Mouse (Mus musculus) cerebellum, adult (tissue): Measurements from ENCODE around the gene Esrp2.

Source experiments
- ATAC-seq: cut with Nextera tagmentation; 2 replicates; pipeline ENCODE4 v1.9.2; 2017; ENCODE audit warnings: mild to moderate bottlenecking, moderate library complexity, mixed read lengths; ENCODE audit not compliant: insufficient number of reproducible peaks, low FRiP score, low TSS enrichment

Gene Esrp2

GRCm38 (mm10) chr8:106136156-106137130, at the start of gene Esrp2:
Gene Esrp2, minus strand, starts transcription at chr8:106136974.
- no peak for ATAC-seq

GRCm38 (mm10) chr8:106186394-106186793, 49.6 kb upstream of the Esrp2 start:
- no peak for ATAC-seq

GRCm38 (mm10) chr8:106185628-106186270, 49.0 kb upstream of the Esrp2 start:
- no peak for ATAC-seq

GRCm38 (mm10) chr8:106178428-106178827, 41.7 kb upstream of the Esrp2 start:
- ATAC-seq, result no peak

GRCm38 (mm10) chr8:106177594-106177993, 40.8 kb upstream of the Esrp2 start:
- ATAC-seq, result no peak

GRCm38 (mm10) chr8:106176891-106177290, 40.1 kb upstream of the Esrp2 start:
- no peak for ATAC-seq

GRCm38 (mm10) chr8:106173566-106173965, 36.8 kb upstream of the Esrp2 start:
- ATAC-seq, result no peak

GRCm38 (mm10) chr8:106169934-106170480, 33.2 kb upstream of the Esrp2 start:
- no peak for ATAC-seq

- ATAC-seq, result peak; percentile 56
Measured at GRCm38 (mm10) chr8:106169017-106169933, 32.5 kb upstream of the Esrp2 start.

GRCm38 (mm10) chr8:106168356-106169016, 31.7 kb upstream of the Esrp2 start, which contains the start of gene Slc7a6:
Gene Slc7a6, plus strand, starts transcription at chr8:106168857.
- ATAC-seq, result peak; percentile 90

- ATAC-seq, result no peak
Measured at GRCm38 (mm10) chr8:106165460-106165859, 28.7 kb upstream of the Esrp2 start.

- no peak for ATAC-seq
Measured at GRCm38 (mm10) chr8:106163251-106163650, 26.5 kb upstream of the Esrp2 start.

GRCm38 (mm10) chr8:106159876-106160275, 23.1 kb upstream of the Esrp2 start:
- no peak for ATAC-seq

- no peak for ATAC-seq
Measured at GRCm38 (mm10) chr8:106158381-106158780, 21.6 kb upstream of the Esrp2 start.

- ATAC-seq, result no peak
Measured at GRCm38 (mm10) chr8:106157419-106157818, 20.6 kb upstream of the Esrp2 start.

GRCm38 (mm10) chr8:106152876-106153275, 16.1 kb upstream of the Esrp2 start:
- ATAC-seq, result no peak

GRCm38 (mm10) chr8:106151041-106151440, 14.3 kb upstream of the Esrp2 start:
- no peak for ATAC-seq

GRCm38 (mm10) chr8:106150653-106151000, 13.9 kb upstream of the Esrp2 start:
- ATAC-seq, result no peak

- ATAC-seq, result peak; percentile 98
Measured at GRCm38 (mm10) chr8:106149801-106150652, 13.3 kb upstream of the Esrp2 start, which contains the start of gene Pla2g15. Gene Pla2g15, plus strand, starts transcription at chr8:106150399.
